ENCODE assay signal across 21 mouse cellular contexts in the genomic region with DNA sequence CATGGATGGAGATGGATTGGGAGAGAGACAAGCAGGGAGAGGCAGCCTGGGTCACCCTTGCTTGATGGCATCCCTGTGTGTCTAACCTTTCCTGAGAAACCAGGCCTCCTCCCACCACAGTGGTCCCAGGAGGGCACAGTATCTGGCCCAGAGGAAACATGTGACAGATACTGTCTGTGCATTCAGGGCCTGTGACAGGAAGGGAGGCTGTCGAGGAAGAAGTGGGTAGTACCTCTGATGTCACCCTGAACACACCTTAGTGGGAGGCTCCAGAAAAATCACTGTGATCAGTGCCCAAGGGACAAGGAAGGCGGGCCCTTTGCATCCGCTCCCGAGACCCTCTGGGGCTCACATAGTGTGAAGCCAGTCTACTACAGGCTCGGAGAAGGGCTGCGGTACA. TPM values are rescaled to one million over a fixed set of nuclear protein-coding genes. Genes with fewer than 3 reads are reported as not detected.
DNase-seq lines count a peak whose midpoint lies in the region; ATAC-seq and TF ChIP-seq lines count a peak whose summit lies in the region.
"Had no signal": no experiment of that assay in that cellular context is flagged by ENCODE, and none has a peak within 500 bp of the region (broad histone marks: within the 10 kb centered on the region; RNA-seq: fewer than 3 reads in every experiment).

No protein-coding gene starts in this region.

- peaks cover 1% of the 10 kb centered on the region for H3K36me3 ChIP-seq in midbrain, embryonic 12.5 days
- H3K36me3 ChIP-seq in midbrain, postnatal 0 days (ENCODE audit: insufficient read depth, low read length): no peaks in the 10 kb centered on the region
- no peaks in the 10 kb centered on the region for H3K36me3 ChIP-seq in midbrain, embryonic 16.5 days (ENCODE audit: control insufficient read depth, insufficient read depth, low read length)
- H3K36me3 ChIP-seq: embryonic facial prominence, embryonic 12.5 days; heart, embryonic 12.5 days had no signal

- no peak for DNase-seq in midbrain, postnatal 0 days (ENCODE audit: low spot score)
- DNase-seq in B cell, adult 2 months: peak; percentile 56 to 64
- peak; percentile 19 for DNase-seq in T-cell, adult 2 months (ENCODE audit: low spot score)
- DNase-seq in kidney, adult 18-20 months: no peak
- no peak for DNase-seq in layer of hippocampus, adult 9-11 months
- DNase-seq: adrenal gland, postnatal 14 days; cerebellum, postnatal 10 days; heart, adult 11 months; heart, postnatal 14 days; kidney, adult 8-10 months; lung, adult 18-20 months; lung, postnatal 14 days; right cerebral cortex, postnatal 4 days; thymus, postnatal 14 days had no signal

- peak overlapping the region; percentile 67; the same call in 1 of the 2 replicates for H3K27ac ChIP-seq in midbrain, embryonic 12.5 days (replicated peaks)
- no peak overlapping the region for H3K27ac ChIP-seq in midbrain, postnatal 0 days (ENCODE audit: low read depth, low read length)
- H3K27ac ChIP-seq in midbrain, embryonic 16.5 days (ENCODE audit: low read length): 0 out of 2 replicates have a peak overlapping the region, but pooled peaks have one; percentile 9
- H3K27ac ChIP-seq: embryonic facial prominence, embryonic 12.5 days had no signal

- H3K9ac ChIP-seq in midbrain, embryonic 12.5 days (replicated peaks): no peak overlapping the region
- no peak overlapping the region for H3K9ac ChIP-seq in midbrain, postnatal 0 days (replicated peaks; ENCODE audit: low read length, poor library complexity, severe bottlenecking)
- no peak overlapping the region for H3K9ac ChIP-seq in midbrain, embryonic 16.5 days (ENCODE audit: low read depth, low read length)
- H3K9ac ChIP-seq: embryonic facial prominence, embryonic 12.5 days; heart, embryonic 12.5 days had no signal

- H3K4me1 ChIP-seq in midbrain, embryonic 12.5 days: peaks cover 55% of the 10 kb centered on the region
- peaks cover 11% of the 10 kb centered on the region for H3K4me1 ChIP-seq in midbrain, postnatal 0 days (ENCODE audit: insufficient read depth, low read length)
- H3K4me1 ChIP-seq in midbrain, embryonic 16.5 days (ENCODE audit: control insufficient read depth, insufficient read depth, low read length): peaks cover 32% of the 10 kb centered on the region

- no peaks in the 10 kb centered on the region for H3K9me3 ChIP-seq in midbrain, embryonic 12.5 days
- H3K9me3 ChIP-seq in midbrain, postnatal 0 days (ENCODE audit: low read length): no peaks in the 10 kb centered on the region
- no peaks in the 10 kb centered on the region for H3K9me3 ChIP-seq in midbrain, embryonic 16.5 days (replicated peaks; ENCODE audit: control insufficient read depth, low read length, poor library complexity, severe bottlenecking)
- H3K9me3 ChIP-seq: embryonic facial prominence, embryonic 12.5 days; heart, embryonic 12.5 days had no signal

- H3K4me2 ChIP-seq in midbrain, embryonic 12.5 days (replicated peaks): no peak overlapping the region
- H3K4me2 ChIP-seq in midbrain, postnatal 0 days (ENCODE audit: low read depth, low read length, poor library complexity, severe bottlenecking): no peak overlapping the region
- no peak overlapping the region for H3K4me2 ChIP-seq in midbrain, embryonic 16.5 days (ENCODE audit: low read length)
- H3K4me2 ChIP-seq: embryonic facial prominence, embryonic 12.5 days; heart, embryonic 12.5 days; liver, embryonic 11.5 days had no signal

- TF ChIP-seq CTCF in midbrain, postnatal 0 days (IDR thresholded peaks at IDR 0.05): no peak

- H3K27me3 ChIP-seq in midbrain, embryonic 12.5 days: peaks cover 4% of the 10 kb centered on the region; the same call in 1 of the 2 replicates
- H3K27me3 ChIP-seq in midbrain, postnatal 0 days (ENCODE audit: insufficient read depth, low read length): no peaks in the 10 kb centered on the region
- no peaks in the 10 kb centered on the region for H3K27me3 ChIP-seq in midbrain, embryonic 16.5 days (ENCODE audit: control insufficient read depth, insufficient read depth, low read depth, low read length)

- 87% methylated on average over 6 of the region's 6 CpGs for WGBS in midbrain, embryonic 12.5 days
- WGBS in midbrain, postnatal 0 days: 86% methylated on average over 6 of the region's 6 CpGs
- WGBS in midbrain, embryonic 16.5 days: 80% methylated on average over 6 of the region's 6 CpGs

- ATAC-seq in midbrain, embryonic 12.5 days (ENCODE audit: low FRiP score, low read depth): no peak
- ATAC-seq in midbrain, postnatal 0 days (ENCODE audit: low FRiP score): no peak
- ATAC-seq in midbrain, embryonic 16.5 days: no peak
- ATAC-seq: inflammation-experienced regulatory T-cells, adult 6 months had no signal

- H3K4me3 ChIP-seq in midbrain, embryonic 12.5 days: no peak overlapping the region
- H3K4me3 ChIP-seq in midbrain, postnatal 0 days (ENCODE audit: low read depth, low read length): no peak overlapping the region
- no peak overlapping the region for H3K4me3 ChIP-seq in midbrain, embryonic 16.5 days (ENCODE audit: low read depth, low read length)
- H3K4me3 ChIP-seq: embryonic facial prominence, embryonic 12.5 days; heart, embryonic 12.5 days; myocyte had no signal

RNA-seq across cellular contexts. Expression of gene Fam222a, which starts 38.2 kb away (rescaled TPM):
- polyA plus RNA-seq in midbrain, embryonic 12.5 days (2016; fragmentation: Nextera tagmentation; extraction: Ambion mirVana): 9.4 and 10.2 TPM in 2 replicates
- 5.6 and 10.4 TPM in 2 replicates for total RNA-seq in midbrain, postnatal 0 days (2014; rRNA removed)
- 3.5 and 4.2 TPM in 2 replicates for polyA plus RNA-seq in midbrain, postnatal 0 days (2015; fragmentation: Nextera tagmentation; extraction: Ambion mirVana)
- polyA plus RNA-seq in midbrain, embryonic 16.5 days (2015; fragmentation: Nextera tagmentation; extraction: Ambion mirVana): 5.3 and 6.0 TPM in 2 replicates
- polyA plus RNA-seq: inflammation-experienced regulatory T-cells, adult 6 months had no signal

RNA-seq across cellular contexts. Expression of gene Trpv4, which starts 52.2 kb away (rescaled TPM):
- polyA plus RNA-seq in midbrain, embryonic 12.5 days (2016; fragmentation: Nextera tagmentation; extraction: Ambion mirVana): 0.20 and 0.69 TPM in 2 replicates
- total RNA-seq in midbrain, postnatal 0 days (2014; rRNA removed): 1.2 and 3.4 TPM in 2 replicates
- 0.88 and 1.4 TPM in 2 replicates for polyA plus RNA-seq in midbrain, postnatal 0 days (2015; fragmentation: Nextera tagmentation; extraction: Ambion mirVana)
- polyA plus RNA-seq in midbrain, embryonic 16.5 days (2015; fragmentation: Nextera tagmentation; extraction: Ambion mirVana): 1.3 and 1.9 TPM in 2 replicates

Comparison
In these comparisons a context has a peak if more than half of its experiments do, and no peak if none do; other contexts are left out.
1. DNase-seq: peak in B cell, adult 2 months (2 of 2) and T-cell, adult 2 months (single experiment); none in midbrain, postnatal 0 days (single experiment), kidney, adult 18-20 months (single experiment) and layer of hippocampus, adult 9-11 months (single experiment).